Comparison of ENCODE assay signal across 28 mouse cellular contexts in the genomic region with DNA sequence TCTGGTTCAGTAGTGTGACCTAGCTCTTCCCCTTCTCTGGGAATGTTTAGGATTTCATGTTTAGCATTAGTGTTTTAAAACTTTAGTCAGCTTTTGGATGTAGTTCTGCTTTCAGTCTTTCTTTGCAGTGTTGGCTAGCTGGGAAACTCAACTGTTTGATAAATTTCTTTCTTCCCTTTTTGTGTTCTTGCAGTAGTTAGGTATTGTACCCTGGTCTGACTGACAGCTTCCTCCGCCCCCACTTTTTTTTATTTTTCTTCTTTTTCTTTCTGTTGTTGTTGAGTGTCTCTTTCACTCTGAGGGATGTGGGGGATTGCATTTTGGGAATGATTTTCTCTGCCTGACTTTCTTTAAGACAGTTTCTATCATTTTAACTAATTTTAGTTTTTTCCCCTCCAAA. TPM values are rescaled to one million over a fixed set of nuclear protein-coding genes. Genes with fewer than 3 reads are reported as not detected.
DNase-seq lines count a peak whose midpoint lies in the region; ATAC-seq and TF ChIP-seq lines count a peak whose summit lies in the region.
"Had no signal": no experiment of that assay in that cellular context is flagged by ENCODE, and none has a peak within 500 bp of the region (broad histone marks: within the 10 kb centered on the region; RNA-seq: fewer than 3 reads in every experiment).

No protein-coding gene starts in this region.

- 83% methylated on average over 1 of the region's 1 CpGs for WGBS in midbrain, postnatal 0 days

- H3K36me3 ChIP-seq in MEL (ENCODE audit: control insufficient read depth in 1 of 2, insufficient read depth in 2 of 2, low read length in 2 of 2) = peaks cover 0 to 26% of the 10 kb centered on the region in 2 experiments; a peak in 2 of 4 replicates
- no peaks in the 10 kb centered on the region for H3K36me3 ChIP-seq in splenic B cell, adult 2 months (ENCODE audit: control insufficient read depth, insufficient read depth, low read length, poor library complexity, severe bottlenecking)
- H3K36me3 ChIP-seq in midbrain, postnatal 0 days (ENCODE audit: insufficient read depth, low read length) = no peaks in the 10 kb centered on the region
- H3K36me3 ChIP-seq: forebrain, embryonic 15.5 days had no signal

- no peak for TF ChIP-seq POLR2A in MEL (IDR thresholded peaks at IDR 0.05; ENCODE audit: control insufficient read depth in 1 of 2, insufficient read depth in 1 of 2, low read depth in 1 of 2, low read length in 2 of 2, poor library complexity in 1 of 2)

- DNase-seq in A20 (ENCODE audit: low read depth, low spot score) (peak; percentile 62), MEL (ENCODE audit: low read depth, low spot score) (peak; percentile 79)
- DNase-seq in splenic B cell, adult 2 months (ENCODE audit: low read depth, low spot score) = peak; percentile 36
- DNase-seq in midbrain, postnatal 0 days (ENCODE audit: low spot score) = no peak
- DNase-seq in layer of hippocampus, adult 9-11 months = no peak
- DNase-seq: adrenal gland, adult 2 months; adrenal gland, postnatal 14 days; cerebellum, adult 11 months; cerebellum, adult 2 months; cerebellum, adult 9-11 months; cerebellum, postnatal 25 days; embryo, embryonic 11 days; gastrocnemius, postnatal 14 days; heart, adult 2 months; heart, postnatal 14 days; heart, postnatal 4 days had no signal

- peaks cover 7 to 14% of the 10 kb centered on the region in 2 experiments for H3K4me1 ChIP-seq in MEL (ENCODE audit: control insufficient read depth in 1 of 2, insufficient read depth in 2 of 2, low read length in 2 of 2)
- H3K4me1 ChIP-seq in midbrain, postnatal 0 days (ENCODE audit: insufficient read depth, low read length) = no peaks in the 10 kb centered on the region
- H3K4me1 ChIP-seq: forebrain, embryonic 12.5 days had no signal

- H3K9me3 ChIP-seq in MEL (replicated peaks; ENCODE audit: insufficient read depth, low read length) = no peaks in the 10 kb centered on the region
- H3K9me3 ChIP-seq in midbrain, postnatal 0 days (ENCODE audit: low read length) = no peaks in the 10 kb centered on the region
- H3K9me3 ChIP-seq: embryonic facial prominence, embryonic 13.5 days; forebrain, embryonic 12.5 days; forebrain, embryonic 15.5 days; heart, embryonic 10.5 days had no signal

- peak; percentile 43 to 62; a peak in 3 of 4 replicates for TF ChIP-seq EP300 in MEL (IDR thresholded peaks at IDR 0.05; ENCODE audit: low read depth in 1 of 2, low read length in 2 of 2)

- H3K4me2 ChIP-seq in midbrain, postnatal 0 days (ENCODE audit: low read depth, low read length, poor library complexity, severe bottlenecking) = no peak overlapping the region
- H3K4me2 ChIP-seq: embryonic facial prominence, embryonic 13.5 days; forebrain, embryonic 12.5 days; forebrain, embryonic 15.5 days; heart, embryonic 13.5 days; hindbrain, embryonic 14.5 days had no signal

- H3K27ac ChIP-seq in MEL (ENCODE audit: control insufficient read depth, low read depth, low read length) = no peak overlapping the region; the same call in 1 of the 2 replicates
- H3K27ac ChIP-seq in midbrain, postnatal 0 days (ENCODE audit: low read depth, low read length) = no peak overlapping the region
- H3K27ac ChIP-seq: embryonic facial prominence, embryonic 10.5 days; embryonic facial prominence, embryonic 13.5 days; forebrain, embryonic 12.5 days; forebrain, embryonic 15.5 days; heart, adult 2 months; heart, embryonic 10.5 days; heart, embryonic 13.5 days; hindbrain, embryonic 14.5 days; hindbrain, postnatal 0 days had no signal

- H3K27me3 ChIP-seq in MEL (ENCODE audit: control insufficient read depth in 1 of 2, insufficient read depth in 2 of 2, low read length in 2 of 2) = no peaks in the 10 kb centered on the region
- no peaks in the 10 kb centered on the region for H3K27me3 ChIP-seq in splenic B cell, adult 2 months (ENCODE audit: control insufficient read depth, insufficient read depth, low read length, poor library complexity, severe bottlenecking)
- no peaks in the 10 kb centered on the region for H3K27me3 ChIP-seq in midbrain, postnatal 0 days (ENCODE audit: insufficient read depth, low read length)
- H3K27me3 ChIP-seq: embryonic facial prominence, embryonic 13.5 days; forebrain, embryonic 12.5 days; forebrain, embryonic 15.5 days; heart, embryonic 13.5 days had no signal

- no peak overlapping the region for H3K4me3 ChIP-seq in MEL (ENCODE audit: control insufficient read depth in 1 of 2, insufficient read depth in 1 of 2, low read depth in 2 of 2, low read length in 2 of 2)
- no peak overlapping the region for H3K4me3 ChIP-seq in midbrain, postnatal 0 days (ENCODE audit: low read depth, low read length)
- H3K4me3 ChIP-seq: embryonic facial prominence, embryonic 10.5 days; embryonic facial prominence, embryonic 13.5 days; erythroblast, embryonic 14.5 days; forebrain, embryonic 12.5 days; forebrain, embryonic 15.5 days; heart, adult 2 months; heart, embryonic 10.5 days; heart, embryonic 13.5 days had no signal

- peaks cover 55% of the 10 kb centered on the region for H3K79me2 ChIP-seq in MEL (ENCODE audit: control insufficient read depth, insufficient read depth, low read length, poor library complexity)

- TF ChIP-seq RAD21 in MEL (IDR thresholded peaks at IDR 0.05; ENCODE audit: low read depth, low read length) = no peak

- no peak overlapping the region for H3K9ac ChIP-seq in MEL (ENCODE audit: control insufficient read depth, low read depth, low read length, poor library complexity, severe bottlenecking)
- no peak overlapping the region for H3K9ac ChIP-seq in midbrain, postnatal 0 days (replicated peaks; ENCODE audit: low read length, poor library complexity, severe bottlenecking)
- H3K9ac ChIP-seq: embryonic facial prominence, embryonic 13.5 days; forebrain, embryonic 12.5 days; forebrain, embryonic 15.5 days; heart, embryonic 13.5 days; hindbrain, embryonic 14.5 days had no signal

- ATAC-seq in granulocyte monocyte progenitor cell, adult 5-6 weeks (replicated peaks; ENCODE audit: poor library complexity, severe bottlenecking) = peak; percentile 83
- ATAC-seq in monocyte, adult 5-6 weeks (replicated peaks; ENCODE audit: insufficient number of reproducible peaks, low FRiP score, low TSS enrichment, poor library complexity, severe bottlenecking) = no peak
- ATAC-seq in midbrain, postnatal 0 days (ENCODE audit: low FRiP score) = no peak
- ATAC-seq: forebrain, embryonic 15.5 days; hindbrain, postnatal 0 days; inflammation-experienced regulatory T-cells, adult 6 months had no signal

- TF ChIP-seq CTCF in MEL (IDR thresholded peaks at IDR 0.05 in 2 of 3, conservative IDR thresholded peaks at IDR 0.05 in 1 of 3; ENCODE audit: control insufficient read depth in 1 of 3, insufficient read depth in 1 of 3, low read depth in 2 of 3, low read length in 3 of 3, poor library complexity in 1 of 3, severe bottlenecking in 1 of 3) = no peak
- no peak for TF ChIP-seq CTCF in midbrain, postnatal 0 days (IDR thresholded peaks at IDR 0.05)

TF ChIP-seq in MEL, 35 proteins besides CTCF, POLR2A, EP300 and RAD21:
- TF ChIP-seq SMC3 (IDR thresholded peaks at IDR 0.05; ENCODE audit: low read depth, low read length) (peak; percentile 5; the same call in 1 of the 2 replicates), CHD2 (IDR thresholded peaks at IDR 0.05; ENCODE audit: low read length) (no peak), ZNF384 (IDR thresholded peaks at IDR 0.05; ENCODE audit: low read depth, low read length) (peak; percentile 95), CHD1 (IDR thresholded peaks at IDR 0.05; ENCODE audit: low read depth, low read length) (no peak), TBP (IDR thresholded peaks at IDR 0.05; ENCODE audit: low read depth, low read length) (no peak), MYB (IDR thresholded peaks at IDR 0.05; ENCODE audit: low read depth, low read length) (no peak), ELF1 (IDR thresholded peaks at IDR 0.05; ENCODE audit: low read depth, low read length) (no peak), KAT2A (conservative IDR thresholded peaks at IDR 0.05; ENCODE audit: low read depth, low read length) (no peak), ETS1 (IDR thresholded peaks at IDR 0.05; ENCODE audit: low read depth, low read length) (0 out of 2 replicates have a peak, but pooled peaks have one; percentile 26), HCFC1 (IDR thresholded peaks at IDR 0.05; ENCODE audit: low read depth, low read length) (0 out of 2 replicates have a peak, but pooled peaks have one; percentile 27), SIN3A (IDR thresholded peaks at IDR 0.05; ENCODE audit: low read length) (peak; percentile 66; the same call in 1 of the 2 replicates)

RNA-seq across cellular contexts. Expression of a gene that starts 25.2 kb away (rescaled TPM):
- total RNA-seq in MEL (2012; rRNA removed) = 45.7 and 48.6 TPM in 2 replicates
- 10 to 100 TPM in 1 of 2 experiments, not detected in 1; 51.6 TPM for polyA plus RNA-seq in MEL (2012; ENCODE audit: insufficient read depth in 1 of 2, insufficient read length in 2 of 2, low read depth in 1 of 2, low replicate concordance in 2 of 2, missing spikeins in 1 of 2)
- 36.9 and 39.3 TPM in 2 replicates for total RNA-seq in granulocyte monocyte progenitor cell, adult 5-6 weeks (2014; fragmentation: Nextera tagmentation)
- 39.5 and 48.2 TPM in 2 replicates for total RNA-seq in granulocyte monocyte progenitor cell, adult 5-6 weeks (2017)
- 80.5 to 127 TPM (median 94.2 TPM) in 3 replicates for total RNA-seq in monocyte, adult 5-6 weeks (2017)
- 51.9 and 63.1 TPM in 2 replicates for total RNA-seq in midbrain, postnatal 0 days (2014; rRNA removed)
- polyA plus RNA-seq in midbrain, postnatal 0 days (2015; fragmentation: Nextera tagmentation; extraction: Ambion mirVana) = 52.9 and 54.7 TPM in 2 replicates

RNA-seq across cellular contexts. Expression of a gene that starts 46.5 kb away (rescaled TPM):
- 0.08 and 0.10 TPM in 2 replicates for total RNA-seq in MEL (2012; rRNA removed)
- polyA plus RNA-seq in MEL (2012; ENCODE audit: insufficient read depth in 1 of 2, insufficient read length in 2 of 2, low read depth in 1 of 2, low replicate concordance in 2 of 2, missing spikeins in 1 of 2) = under 1 TPM in 1 of 2 experiments, not detected in 1; 0.08 TPM
- total RNA-seq in granulocyte monocyte progenitor cell, adult 5-6 weeks (2014; fragmentation: Nextera tagmentation) = not detected in 2 replicates
- total RNA-seq in granulocyte monocyte progenitor cell, adult 5-6 weeks (2017) = 0.62 TPM in 1 of 2 replicates, not detected in the other
- 0.78 TPM in 1 of 3 replicates, not detected in the others for total RNA-seq in monocyte, adult 5-6 weeks (2017)
- 0.27 and 0.76 TPM in 2 replicates for total RNA-seq in midbrain, postnatal 0 days (2014; rRNA removed)
- polyA plus RNA-seq in midbrain, postnatal 0 days (2015; fragmentation: Nextera tagmentation; extraction: Ambion mirVana) = 0.14 and 0.16 TPM in 2 replicates
- total RNA-seq: gastrocnemius, postnatal 14 days had no signal
- polyA plus RNA-seq: erythroblast, embryonic 14.5 days had no signal

Comparison
In these comparisons a context has a peak if more than half of its experiments do, and no peak if none do; other contexts are left out.
1. DNase-seq: peak in A20 (single experiment), MEL (single experiment) and splenic B cell, adult 2 months (single experiment); none in midbrain, postnatal 0 days (single experiment) and layer of hippocampus, adult 9-11 months (single experiment).